Mouse (Mus musculus) left cerebral cortex, postnatal 10 days (tissue): ENCODE results near the gene Tecpr1. TPM values are rescaled to one million over a fixed set of nuclear protein-coding genes. Genes with fewer than 3 reads are reported as not detected.

Experiments used
- DNase-seq, 2 experiments: peaks; one replicate each; pipeline ENCODE4 v3.0.0; 2021 to 2022; ENCODE audit warnings: low spot score in 2 of 2, mixed read lengths in 1 of 2; ENCODE audit errors: extremely low spot score in 1 of 2
- intact Hi-C: fragments of 180-260 bp; cut with DNase I; formaldehyde crosslinking; loops from one replicate; pipeline ENCODE4 v1.15.1; 2025
- total RNA-seq, 2 experiments: library from RNA; stranded (reverse); gene quantifications; 2 replicates each; pipeline ENCODE4 v1.2.3; 2021

The Tecpr1 gene
- total RNA-seq, 2 experiments from 2014 or later = 81.4 to 83.7 TPM

- DNase-seq = peak; percentile 62 to 92
- intact Hi-C loops = loop anchor here (10.0 kb wide), 1 partner anchor 120 kb away; no protein-coding TSS in a partner anchor
Observed at GRCm38 (mm10) chr5:144254811-144255631, 31.6 kb upstream of the Tecpr1 start.

- intact Hi-C loops = loop anchor here (10.0 kb wide), 1 partner anchor 121 kb away; no protein-coding TSS in a partner anchor
- DNase-seq = peak in 1 of 2 experiments; percentile 67
Observed at GRCm38 (mm10) chr5:144254122-144254810, 30.9 kb upstream of the Tecpr1 start.

GRCm38 (mm10) chr5:144253212-144253611, 29.8 kb upstream of the Tecpr1 start:
- DNase-seq = no peak
- intact Hi-C loops = loop anchor here (10.0 kb wide), 1 partner anchor 122 kb away; no protein-coding TSS in a partner anchor

GRCm38 (mm10) chr5:144251876-144252577, 28.6 kb upstream of the Tecpr1 start:
- no peak for DNase-seq
- intact Hi-C loops = loop anchor here (10.0 kb wide), 1 partner anchor 123 kb away; no protein-coding TSS in a partner anchor

GRCm38 (mm10) chr5:144249871-144250270, 26.5 kb upstream of the Tecpr1 start:
- DNase-seq = no peak
- intact Hi-C loops = loop anchor here (10.0 kb wide), 1 partner anchor 125 kb away; no protein-coding TSS in a partner anchor

- intact Hi-C loops = no loop called here
- no peak for DNase-seq
Observed at GRCm38 (mm10) chr5:144247906-144248585, 24.6 kb upstream of the Tecpr1 start.

- intact Hi-C loops = no loop called here
- no peak for DNase-seq
Observed at GRCm38 (mm10) chr5:144247307-144247706, 23.9 kb upstream of the Tecpr1 start.

GRCm38 (mm10) chr5:144246669-144247068, 23.3 kb upstream of the Tecpr1 start:
- intact Hi-C loops = no loop called here
- no peak for DNase-seq

- DNase-seq = no peak
- intact Hi-C loops = no loop called here
Observed at GRCm38 (mm10) chr5:144245592-144245991, 22.2 kb upstream of the Tecpr1 start.

- intact Hi-C loops = no loop called here
- no peak for DNase-seq
Observed at GRCm38 (mm10) chr5:144243901-144244487, 20.6 kb upstream of the Tecpr1 start, which contains the start of gene Bri3. Bri3 (plus strand) TSS chr5:144244437.

GRCm38 (mm10) chr5:144238969-144239368, 15.6 kb upstream of the Tecpr1 start:
- intact Hi-C loops = no loop called here
- DNase-seq = no peak

GRCm38 (mm10) chr5:144234714-144235113, 11.3 kb upstream of the Tecpr1 start:
- intact Hi-C loops = no loop called here
- no peak for DNase-seq

- intact Hi-C loops = no loop called here
- no peak for DNase-seq
Observed at GRCm38 (mm10) chr5:144234222-144234621, 10.8 kb upstream of the Tecpr1 start.

- intact Hi-C loops = no loop called here
- DNase-seq = no peak
Observed at GRCm38 (mm10) chr5:144232531-144232930, 9.1 kb upstream of the Tecpr1 start.

- no peak for DNase-seq
- intact Hi-C loops = no loop called here
Observed at GRCm38 (mm10) chr5:144231410-144231809, 8.0 kb upstream of the Tecpr1 start.

GRCm38 (mm10) chr5:144230216-144230615, 6.8 kb upstream of the Tecpr1 start:
- intact Hi-C loops = no loop called here
- DNase-seq = no peak

- intact Hi-C loops = no loop called here
- DNase-seq = no peak
Observed at GRCm38 (mm10) chr5:144226220-144226619, 2.8 kb upstream of the Tecpr1 start.
